Mouse (Mus musculus): Measurements from ENCODE around the gene Pim1.

The Pim1 gene

DNA sequence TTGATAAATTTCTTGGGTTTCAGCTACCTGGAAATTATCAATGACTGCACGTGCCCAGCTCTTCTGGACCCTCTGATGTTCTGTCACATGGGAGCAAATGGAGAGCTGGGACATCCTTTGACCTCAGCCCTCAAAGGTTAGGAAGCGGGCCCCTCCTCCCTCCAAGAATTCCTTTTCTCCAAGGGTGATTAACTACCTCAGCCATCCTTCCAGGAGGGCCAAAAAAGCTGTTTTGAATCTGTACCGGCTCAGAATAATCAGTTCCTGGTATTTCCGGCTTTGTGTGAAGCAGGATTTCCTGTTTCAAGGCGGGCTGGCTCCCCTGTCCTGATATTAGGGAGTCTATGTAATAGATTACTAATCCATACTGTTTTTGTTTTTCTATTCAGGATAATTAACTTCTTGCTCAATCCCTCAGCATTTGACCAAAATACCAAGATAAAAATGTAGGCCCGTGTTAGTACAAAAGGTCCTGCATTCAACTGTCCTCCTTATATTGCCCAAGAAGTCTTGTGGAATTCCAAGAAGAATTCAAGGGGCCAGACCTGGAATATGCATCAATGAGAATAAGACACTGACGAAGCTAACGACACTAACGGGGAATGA lies 25.0 kb upstream of the Pim1 start:
- DNase-seq = no peak

- no peak for DNase-seq
Measured at GRCm38 (mm10) chr17:29467030-29467429, 23.5 kb upstream of the Pim1 start.

- DNase-seq = no peak
Measured at GRCm38 (mm10) chr17:29473466-29473865, 17.1 kb upstream of the Pim1 start.

DNA sequence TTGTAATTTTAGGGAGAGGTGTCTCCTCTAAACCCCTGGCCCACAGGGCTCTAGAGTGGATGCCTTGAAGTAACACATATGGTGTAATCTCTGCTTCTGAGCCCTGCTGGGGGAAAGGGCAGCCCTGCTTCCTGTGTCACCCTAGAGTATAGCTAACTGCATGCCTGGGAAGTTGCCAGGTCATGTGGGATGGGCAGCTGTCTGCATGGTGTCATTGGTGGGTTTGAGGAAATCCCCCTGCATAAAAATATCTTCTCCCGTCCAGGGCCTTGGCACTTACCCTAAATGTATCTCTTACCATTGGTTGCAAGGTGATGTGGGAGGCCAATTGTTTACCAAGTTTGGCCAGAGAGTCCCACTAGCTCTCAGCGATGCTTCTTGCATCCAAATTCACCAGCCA lies 16.5 kb upstream of the Pim1 start:
- DNase-seq = no peak

DNA sequence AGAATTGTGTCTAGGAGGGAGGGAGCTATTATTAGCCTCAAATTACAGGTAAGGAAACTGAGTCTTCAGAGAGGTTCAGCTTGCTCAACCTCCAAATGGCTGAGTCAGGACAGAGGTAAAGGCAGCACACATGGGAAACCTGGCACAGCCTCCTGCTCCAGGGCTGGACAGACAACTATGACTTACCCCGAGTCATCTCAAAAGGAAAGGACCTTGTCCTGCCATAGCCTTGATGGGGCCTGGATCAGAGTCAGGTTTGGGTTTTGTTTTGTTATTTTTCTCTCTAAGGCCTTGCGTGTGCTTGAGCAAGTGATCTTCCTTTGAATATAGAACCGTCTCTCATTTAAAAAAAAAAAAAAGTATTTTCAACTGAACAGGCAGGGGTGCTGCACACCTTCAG lies 15.4 kb upstream of the Pim1 start:
- no peak for DNase-seq

DNA sequence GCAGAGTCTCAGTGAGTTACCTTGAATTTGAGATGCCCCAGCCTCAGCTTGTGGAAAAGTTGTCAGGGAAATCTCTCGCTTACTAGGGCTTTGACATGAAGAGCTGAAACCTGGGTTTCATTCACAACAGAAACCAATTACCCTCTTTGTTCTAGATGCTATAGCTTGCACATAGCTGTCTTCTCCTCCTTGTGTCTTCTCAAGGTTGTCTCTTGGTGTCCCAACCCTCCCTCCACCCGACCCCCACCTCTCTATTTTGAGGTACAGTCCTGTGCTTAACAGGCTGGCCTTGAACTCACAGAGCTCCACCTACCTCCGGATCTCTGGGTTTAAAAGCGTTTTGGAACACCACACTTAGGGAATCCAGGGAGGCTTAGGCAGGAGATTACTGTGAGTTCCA lies 14.1 kb upstream of the Pim1 start:
- no peak for DNase-seq

DNA sequence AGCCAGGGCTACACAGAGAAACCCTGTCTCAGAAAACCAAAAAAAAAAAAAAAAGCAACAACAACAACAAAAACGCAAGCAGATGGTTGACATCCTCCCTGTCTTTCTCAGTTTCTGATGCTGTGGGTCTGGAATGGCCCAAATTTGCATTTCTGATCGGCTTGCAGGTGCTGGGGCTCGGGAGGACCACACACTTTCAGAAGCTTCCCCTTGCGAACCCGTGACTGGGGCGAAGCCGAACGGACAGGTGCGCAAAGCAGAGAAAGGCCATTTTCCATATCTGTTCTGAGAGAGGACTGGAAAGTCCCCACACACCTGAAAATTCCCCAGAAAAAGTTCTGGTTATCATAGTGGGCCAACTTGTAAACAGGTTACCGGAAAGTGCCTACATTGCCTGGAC lies 13.2 kb upstream of the Pim1 start:
- DNase-seq = no peak

- DNase-seq = no peak
Measured at GRCm38 (mm10) chr17:29478271-29478670, 12.3 kb upstream of the Pim1 start.

GRCm38 (mm10) chr17:29480256-29480655 lies 10.3 kb upstream of the Pim1 start:
- DNase-seq = no peak

DNA sequence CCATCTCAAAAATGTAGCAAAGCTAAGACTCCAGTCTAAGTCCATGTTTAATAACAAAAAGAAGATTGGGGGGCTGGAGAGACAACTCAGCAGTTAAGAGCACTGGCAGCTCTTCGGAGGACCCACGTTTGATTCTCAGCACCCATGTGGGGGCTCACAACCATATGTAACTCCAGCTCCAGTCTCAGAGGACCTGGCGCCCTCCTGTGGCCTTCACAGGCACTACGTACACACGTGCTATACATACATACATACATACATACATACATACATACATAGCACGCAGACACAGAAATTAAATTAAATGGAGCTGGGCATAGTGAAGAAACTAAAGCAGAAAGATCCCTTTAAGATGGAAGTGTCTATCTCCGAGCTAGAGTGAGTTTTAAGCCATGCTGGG lies 7.9 kb upstream of the Pim1 start:
- DNase-seq = no peak

GRCm38 (mm10) chr17:29483282-29483681 lies 7.3 kb upstream of the Pim1 start:
- no peak for DNase-seq

DNA sequence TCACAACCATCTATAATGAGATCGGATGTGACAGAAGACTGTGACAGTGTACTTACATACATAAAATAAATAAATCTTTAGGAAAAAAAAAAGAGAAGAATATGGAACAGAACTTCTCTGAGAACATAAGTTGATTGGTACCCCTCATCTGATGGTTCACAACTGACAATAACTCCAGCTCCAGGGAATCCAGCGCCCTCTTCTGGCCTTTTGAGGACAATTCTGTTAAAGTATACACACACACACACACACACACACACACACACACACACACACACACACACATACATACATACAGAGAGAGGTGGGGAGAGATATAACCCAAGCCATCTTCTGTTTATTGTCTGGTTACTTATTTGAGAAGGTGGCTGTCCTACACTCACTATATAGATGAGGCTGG lies 6.1 kb upstream of the Pim1 start:
- DNase-seq = no peak

GRCm38 (mm10) chr17:29485336-29486233 lies 5.0 kb upstream of the Pim1 start:
- DNase-seq = no peak

GRCm38 (mm10) chr17:29488257-29488977 lies 2.1 kb upstream of the Pim1 start:
- no peak for DNase-seq

DNA sequence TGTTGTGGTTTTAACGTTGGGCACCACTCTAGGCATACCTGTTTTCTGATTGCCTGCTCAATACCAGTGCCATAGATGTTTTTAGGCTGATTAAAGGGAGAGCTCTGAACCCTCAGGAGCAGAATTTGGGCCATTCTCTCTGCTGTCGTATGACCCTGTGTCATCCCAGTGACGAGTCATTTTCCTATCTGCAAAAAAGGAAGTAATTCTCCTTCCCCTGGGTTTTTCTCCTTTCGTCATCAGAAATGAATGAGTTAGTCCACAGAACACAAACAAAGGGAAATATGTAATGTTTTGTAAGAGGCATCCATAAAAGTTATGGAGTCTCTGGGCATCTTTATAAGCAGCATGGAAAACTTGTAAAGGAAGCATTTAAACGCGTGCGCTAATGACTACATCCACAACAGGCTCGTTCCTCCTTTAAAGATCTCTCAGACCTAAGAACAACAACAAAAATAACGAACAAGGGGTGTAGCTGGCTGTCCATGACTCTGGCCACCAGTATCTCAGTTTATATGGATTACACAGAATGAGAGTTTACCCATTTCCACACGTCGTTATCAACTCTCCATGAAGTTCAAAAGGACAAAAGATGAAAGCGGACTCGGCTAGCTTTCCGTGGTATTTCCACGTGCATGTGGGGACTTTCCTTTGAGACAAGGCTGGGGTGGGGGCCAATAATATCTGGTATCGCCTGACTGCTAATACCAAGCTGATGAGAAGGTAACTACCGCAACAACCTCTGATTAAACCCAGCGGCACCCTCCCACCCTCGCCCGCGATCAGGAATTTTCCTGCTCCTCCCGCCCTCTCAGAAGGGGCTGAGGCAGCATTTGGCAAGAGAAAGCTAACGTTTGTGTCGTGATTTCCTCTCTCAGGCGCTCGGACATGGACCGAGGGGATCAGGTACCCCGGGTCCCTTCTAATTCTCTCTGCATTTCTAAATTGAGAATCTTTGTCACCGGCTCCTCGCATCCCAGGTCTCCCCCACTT lies 1.3 kb upstream of the Pim1 start:
- no peak for DNase-seq

- DNase-seq = peak; percentile 99
Measured at GRCm38 (mm10) chr17:29489971-29490712, 411 bp upstream of the Pim1 start.

DNA sequence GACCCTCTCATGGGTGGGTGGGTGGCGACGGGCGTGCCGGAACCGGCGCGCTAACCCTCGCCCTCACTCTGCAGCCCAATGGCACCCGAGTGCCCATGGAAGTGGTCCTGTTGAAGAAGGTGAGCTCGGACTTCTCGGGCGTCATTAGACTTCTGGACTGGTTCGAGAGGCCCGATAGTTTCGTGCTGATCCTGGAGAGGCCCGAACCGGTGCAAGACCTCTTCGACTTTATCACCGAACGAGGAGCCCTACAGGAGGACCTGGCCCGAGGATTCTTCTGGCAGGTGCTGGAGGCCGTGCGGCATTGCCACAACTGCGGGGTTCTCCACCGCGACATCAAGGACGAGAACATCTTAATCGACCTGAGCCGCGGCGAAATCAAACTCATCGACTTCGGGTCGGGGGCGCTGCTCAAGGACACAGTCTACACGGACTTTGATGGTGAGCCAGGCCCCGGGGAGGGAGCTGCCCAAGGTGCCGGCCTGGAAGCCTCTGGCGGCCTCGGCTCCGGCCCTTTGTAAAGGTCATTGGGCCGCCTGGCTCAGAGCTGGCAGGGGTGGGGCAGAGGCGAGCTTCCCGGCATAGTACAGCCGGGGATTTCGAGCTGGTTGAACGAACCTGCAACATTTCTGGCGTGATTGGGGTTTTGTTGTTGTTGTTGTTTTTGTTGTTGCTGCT lies 1.2 kb downstream of the Pim1 start:
- DNase-seq = peak; percentile 62

DNA sequence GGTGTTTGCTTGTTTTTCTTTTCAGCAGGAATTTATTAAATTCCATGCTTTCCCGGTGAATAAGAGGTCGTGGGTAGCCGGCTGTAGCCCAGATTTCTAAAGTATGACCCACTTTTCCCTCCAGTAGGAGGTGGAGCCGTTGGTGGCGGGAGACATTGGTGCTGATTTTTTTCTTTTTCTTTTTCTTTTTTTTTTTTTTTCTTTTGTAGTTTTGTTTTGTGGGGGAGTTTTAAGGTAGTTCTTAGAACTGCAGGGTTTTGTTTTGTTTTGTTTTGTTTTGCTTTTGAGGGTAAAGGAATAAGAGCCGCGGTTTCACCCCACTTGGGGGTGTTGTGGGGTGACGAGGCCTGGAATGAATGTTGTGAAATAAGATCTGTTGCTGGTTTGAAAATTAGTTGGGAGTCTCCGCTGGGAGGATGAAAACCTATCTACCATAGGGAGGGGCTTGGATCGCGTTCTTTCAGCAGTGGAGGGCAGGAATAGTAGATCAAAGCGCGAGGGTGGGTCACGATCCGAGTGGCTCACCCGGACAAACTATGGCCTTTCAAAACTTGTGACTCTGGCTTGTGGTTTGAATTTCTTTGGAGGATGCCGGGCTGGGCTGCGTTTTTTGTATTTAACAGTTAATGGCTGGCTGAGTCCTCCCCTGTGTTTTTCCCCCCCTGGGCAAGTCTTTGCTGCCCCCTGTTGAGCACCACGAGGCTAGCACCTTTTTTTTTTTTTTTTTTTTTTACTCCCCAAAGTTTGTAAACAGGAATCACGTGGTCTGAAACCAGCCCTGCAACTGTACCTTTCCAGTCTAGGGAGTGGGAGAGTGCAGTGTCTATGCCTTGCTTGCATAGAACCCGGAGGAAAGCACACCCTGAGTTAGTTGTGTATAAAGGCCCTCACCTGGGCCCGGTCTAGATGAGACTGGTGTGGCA lies 2.0 kb downstream of the Pim1 start:
- DNase-seq = peak; percentile 54

- no peak for DNase-seq
Measured at GRCm38 (mm10) chr17:29493461-29493980, 3.0 kb downstream of the Pim1 start.
